Mouse (Mus musculus): ENCODE data around the gene Mafg. TPM values are rescaled to one million over a fixed set of nuclear protein-coding genes. Genes with fewer than 3 reads are reported as not detected.

The Mafg gene
- polyA plus RNA-seq (2012; rRNA removed): 69.7 and 75.8 TPM in 2 replicates

DNA sequence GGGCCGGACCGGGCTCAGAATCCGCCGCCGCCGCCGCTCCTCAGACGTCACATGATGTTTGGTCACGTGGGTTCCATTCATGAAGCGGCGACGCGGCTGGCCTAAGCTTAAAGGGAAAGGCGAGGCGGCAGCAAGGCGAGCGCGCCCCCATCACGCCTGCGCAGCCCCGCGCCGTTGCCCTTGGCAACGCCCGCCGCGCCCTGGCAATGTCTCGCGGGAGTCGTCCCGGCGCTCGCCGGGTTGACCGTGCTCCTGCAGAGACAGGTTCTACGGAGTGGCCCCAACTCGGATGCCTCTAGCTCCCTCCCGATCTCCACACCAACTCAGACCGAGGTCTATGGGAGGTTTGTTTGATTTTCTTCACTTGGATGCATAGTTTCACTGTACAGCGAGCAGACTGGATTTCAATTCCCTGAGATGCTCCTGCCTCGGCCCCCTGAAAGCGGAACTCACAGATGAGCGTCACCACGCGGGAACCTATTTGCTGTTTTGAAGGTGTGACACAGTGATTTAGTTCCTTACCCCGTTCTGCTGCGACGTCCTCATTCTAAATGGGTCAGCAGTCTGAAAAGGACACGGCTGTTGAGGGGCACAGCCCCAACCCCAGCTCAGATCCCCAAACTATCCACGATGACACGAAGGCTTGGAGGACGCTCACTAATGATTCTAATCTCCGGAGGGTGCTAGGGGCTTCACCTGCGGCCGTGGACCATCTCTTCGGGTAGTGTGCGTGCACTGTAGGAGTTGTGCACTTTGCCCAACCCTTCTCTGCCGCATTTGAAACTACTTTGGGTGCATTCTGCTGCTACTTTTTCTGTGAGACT is at the start of gene Mafg:
Mafg (minus strand) TSS at position 81 of the 824 bp plus-strand sequence.

DNA sequence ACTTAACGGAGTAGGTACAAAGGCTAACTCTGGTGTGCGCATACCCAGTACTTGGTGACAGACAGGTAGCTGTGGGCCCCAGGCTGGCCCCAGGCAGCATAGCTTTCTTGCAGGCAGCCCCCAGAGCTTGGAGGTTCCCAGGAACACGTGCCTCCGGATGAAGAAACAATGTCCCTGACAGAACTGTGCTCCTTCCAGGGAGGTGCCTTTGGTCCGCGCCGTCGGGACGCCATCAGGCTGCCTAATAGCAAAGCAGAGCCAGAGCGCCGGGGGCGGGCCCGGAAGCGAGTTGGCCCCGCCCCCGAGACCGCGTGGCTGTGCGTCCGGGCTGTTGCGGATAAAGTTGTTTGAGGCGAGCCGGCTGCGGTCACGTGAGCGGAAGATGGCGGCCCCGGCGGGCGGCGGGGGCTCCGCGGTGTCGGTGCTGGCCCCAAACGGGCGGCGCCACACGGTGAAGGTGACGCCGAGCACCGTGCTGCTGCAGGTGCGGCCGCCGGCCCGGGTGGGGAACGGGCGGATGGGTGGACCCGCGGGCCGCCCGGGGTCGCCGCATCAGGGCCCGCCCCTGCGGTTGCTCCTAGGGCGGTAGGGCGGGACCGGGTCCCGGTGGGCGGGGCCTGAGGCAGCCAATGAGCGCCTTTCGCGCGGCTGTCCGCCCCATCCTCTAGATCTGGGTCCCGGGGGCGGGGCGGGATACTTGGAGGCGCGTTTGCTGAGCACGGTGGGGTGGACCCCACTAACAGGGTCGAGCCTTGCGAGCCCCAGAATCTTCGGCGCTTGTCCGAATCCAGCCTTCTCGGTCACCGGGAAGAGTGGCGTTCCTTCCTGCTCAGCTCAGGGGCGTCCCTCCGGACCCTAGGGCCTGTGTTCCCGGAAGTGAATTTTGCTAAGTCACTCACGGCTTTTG is 39.5 kb upstream of the Mafg start, which contains the start of gene Aspscr1:
Aspscr1 (plus strand) TSS at position 287 of the 907 bp plus-strand sequence.

DNA sequence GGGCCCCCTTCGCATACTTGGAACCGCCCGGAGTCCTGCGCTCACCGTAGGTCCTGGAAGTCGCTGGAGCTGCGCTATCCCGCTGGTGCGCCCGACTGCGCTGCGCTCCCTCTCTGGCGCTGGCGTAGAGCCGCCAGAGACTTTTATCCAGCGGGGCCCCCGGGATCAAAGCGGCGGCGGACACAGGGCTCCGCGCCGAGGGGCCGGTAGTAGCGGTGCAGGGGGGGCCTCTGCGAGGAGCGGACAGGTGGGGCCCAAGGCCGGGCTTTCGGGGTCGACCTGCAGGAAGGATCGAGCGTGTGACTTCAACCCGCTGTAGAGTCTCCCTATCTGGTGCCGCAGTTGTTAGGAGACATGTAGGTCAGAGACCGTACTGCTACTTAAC is 27.7 kb upstream of the Mafg start, which contains the start of gene Notum:
Notum (minus strand) TSS at position 100 of the 385 bp plus-strand sequence.

DNA sequence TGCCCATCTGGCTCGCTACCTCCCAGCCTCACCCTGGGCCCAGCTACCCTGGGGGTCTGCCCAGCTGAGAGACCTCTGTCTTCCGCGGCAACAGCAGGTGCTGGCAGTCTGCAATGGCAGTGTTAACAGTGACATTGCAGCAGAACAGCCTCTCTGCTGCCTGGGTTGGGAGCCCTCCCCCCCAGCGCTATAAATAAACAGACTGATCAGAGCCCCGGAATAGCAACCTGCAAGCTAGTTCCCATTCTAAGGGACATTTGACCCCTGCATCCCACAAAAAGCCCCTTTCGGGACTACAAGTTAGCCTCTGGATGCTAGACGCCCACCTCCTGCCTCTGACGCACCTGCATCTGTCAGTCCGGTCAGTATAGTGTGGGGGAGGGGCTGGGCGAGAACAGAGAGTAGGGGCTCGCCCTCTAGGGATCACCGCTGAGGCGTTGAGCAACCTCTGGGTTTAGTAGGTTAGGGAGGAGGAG is 14.6 kb upstream of the Mafg start, which contains the start of gene Myadml2:
Myadml2 (minus strand) TSS at position 158 of the 476 bp plus-strand sequence.

DNA sequence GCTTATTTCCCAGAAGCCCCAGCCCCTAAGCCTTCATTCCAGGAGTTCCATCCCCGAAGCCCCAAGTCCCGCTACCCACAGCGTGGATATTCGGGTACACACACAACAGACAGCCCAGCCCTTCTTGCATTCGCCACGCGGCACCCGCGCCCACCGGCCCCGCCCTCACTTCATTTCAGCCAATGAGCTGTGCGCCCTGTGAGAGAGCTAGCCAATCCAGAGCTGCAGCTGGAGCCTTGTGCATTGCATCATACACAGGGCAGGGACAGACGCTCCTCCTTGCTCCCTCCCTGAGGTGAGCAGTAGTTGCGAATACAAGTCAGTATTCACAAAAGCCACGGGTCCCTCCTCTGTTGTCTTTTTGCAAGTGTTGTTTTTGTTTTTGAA is 10.2 kb upstream of the Mafg start, which contains the start of gene Pycr1:
Pycr1 (minus strand) TSS at position 169 of the 387 bp plus-strand sequence.

DNA sequence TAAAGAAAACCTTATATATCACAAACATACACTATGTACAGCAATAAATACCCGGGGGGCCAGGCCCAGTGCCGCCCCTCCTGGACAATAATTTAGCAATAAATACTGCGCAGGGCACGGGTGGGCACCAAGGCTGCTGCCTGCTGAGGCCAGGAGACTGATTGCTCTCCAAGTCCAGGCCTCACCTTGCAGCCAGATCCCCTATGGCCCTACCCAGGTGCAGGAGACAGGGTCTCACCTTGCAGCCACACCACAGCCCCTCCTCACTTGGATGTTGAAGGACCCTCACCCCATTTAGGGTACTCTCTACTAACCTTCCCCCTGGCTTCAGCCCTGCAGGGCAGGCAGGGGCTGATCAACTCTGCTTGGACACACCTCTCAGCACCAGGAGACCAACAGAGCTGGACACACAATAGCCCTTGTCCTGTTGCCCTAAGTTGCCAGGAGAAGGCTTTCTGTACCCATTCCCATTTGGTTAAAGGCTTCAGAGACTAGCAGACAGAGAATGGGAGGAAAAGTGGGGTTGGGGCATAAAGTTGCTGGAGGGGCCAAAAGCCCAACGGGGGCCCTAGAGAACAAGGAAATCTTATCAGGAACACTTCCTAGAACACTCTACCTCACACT is 8.1 kb downstream of the Mafg start, which contains the start of gene Sirt7:
Sirt7 (minus strand) TSS at position 89 of the 624 bp plus-strand sequence.

DNA sequence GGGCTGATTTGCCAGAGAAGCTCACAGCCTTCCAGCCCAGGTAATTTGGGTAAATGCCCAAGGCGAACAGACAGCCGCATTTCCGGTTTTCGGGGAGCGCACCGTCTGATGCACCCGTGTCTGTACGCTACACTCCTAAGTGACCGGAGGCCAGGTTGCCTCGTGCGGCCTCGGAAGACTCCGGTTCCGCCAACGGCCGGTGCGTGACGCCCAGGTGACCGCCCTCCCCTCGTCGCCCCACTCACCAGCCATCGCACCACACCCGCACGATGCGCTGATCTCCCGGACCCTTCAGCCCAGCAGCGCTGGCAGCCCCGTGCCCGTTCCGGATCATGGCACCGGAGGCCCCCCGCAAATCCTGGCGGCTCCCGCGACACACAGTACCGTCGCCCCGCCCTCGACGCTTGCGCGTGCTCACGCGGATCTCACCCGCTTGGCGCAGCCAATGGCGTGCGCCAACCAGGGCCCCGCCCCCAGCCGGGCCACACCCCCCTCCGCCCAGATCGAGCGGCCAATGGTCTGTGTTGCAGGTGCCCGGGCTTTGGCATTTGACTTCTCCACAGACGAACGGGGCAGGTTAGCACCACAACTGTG is 15.8 kb downstream of the Mafg start, which contains the start of gene Pcyt2:
Pcyt2 (minus strand) TSS at position 418 of the 594 bp plus-strand sequence.

DNA sequence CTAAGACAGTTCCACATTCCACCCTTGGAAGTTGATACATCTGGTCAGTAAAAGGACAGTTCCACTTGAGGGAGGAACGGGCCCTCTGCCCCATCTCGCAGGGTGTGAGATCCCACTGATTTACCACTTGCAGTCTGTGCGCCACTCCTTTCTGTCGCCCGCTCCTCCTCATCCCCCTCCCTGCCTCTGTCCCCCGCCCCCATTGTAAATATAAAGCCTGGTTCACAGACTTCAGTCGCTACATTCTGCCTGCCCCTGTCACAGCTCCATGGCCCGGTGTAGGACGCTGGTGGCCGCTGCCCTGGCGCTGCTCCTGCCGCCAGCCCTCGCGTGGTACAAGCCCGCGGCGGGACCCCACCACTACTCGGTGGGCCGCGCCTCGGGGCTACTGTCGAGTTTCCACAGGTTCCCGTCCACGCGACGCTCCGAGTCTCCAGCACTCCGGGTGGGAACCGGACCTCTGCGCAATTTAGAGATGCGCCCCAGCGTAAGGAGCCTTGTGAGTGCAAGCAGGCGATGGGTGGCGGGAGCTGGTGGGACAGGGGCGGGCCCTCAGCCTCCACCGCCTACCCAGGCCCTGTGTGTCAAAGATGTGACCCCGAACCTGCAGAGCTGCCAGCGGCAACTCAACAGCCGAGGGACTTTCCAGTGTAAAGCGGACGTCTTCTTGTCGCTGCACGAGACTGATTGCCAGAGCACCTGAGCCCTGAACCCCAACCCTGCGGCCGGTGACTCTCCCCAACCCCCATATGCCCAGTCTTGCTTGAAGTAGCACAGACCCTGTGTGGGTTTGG is 25.0 kb downstream of the Mafg start, which contains the start of gene Npb:
Npb (plus strand) TSS at position 237 of the 794 bp plus-strand sequence.

DNA sequence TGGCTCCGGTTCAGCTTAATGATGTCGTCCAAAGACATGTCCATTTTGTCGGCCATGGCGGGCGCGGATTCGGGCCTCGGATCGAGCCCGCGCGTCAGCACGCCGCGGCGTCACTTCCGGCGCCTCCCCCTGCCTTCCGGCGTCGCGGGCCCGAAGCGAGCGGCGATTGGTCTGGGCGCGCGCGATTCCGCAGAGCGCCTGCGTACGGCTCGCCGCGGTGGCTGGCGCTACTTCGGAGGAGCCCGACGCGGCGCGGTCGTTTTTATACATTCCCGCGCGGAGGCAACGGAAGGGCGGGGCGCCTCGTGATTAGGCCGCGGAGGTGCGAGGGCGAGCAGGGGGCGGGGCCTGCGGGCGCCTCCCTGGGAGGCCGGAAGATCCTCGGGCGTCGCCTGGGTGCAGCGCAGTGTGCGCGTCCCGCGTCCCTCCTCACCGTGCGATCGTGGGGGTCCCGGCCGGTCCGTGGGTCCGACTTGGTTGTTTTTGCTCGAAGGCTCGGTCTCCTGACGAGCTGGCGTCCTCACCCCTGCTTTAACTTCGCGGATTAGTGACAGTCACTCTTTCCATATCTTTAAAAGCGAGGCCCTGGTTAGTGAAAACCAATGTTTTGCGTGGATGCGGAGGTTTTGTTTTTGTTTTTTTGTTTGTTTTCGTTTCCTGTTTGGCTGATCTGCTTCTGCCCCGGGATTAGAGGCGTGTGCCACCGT is 35.0 kb downstream of the Mafg start, which contains the start of the genes Alyref and Anapc11:
Alyref (minus strand) TSS at position 83 of the 707 bp plus-strand sequence.
Anapc11 (plus strand) TSS at position 139 of the 707 bp plus-strand sequence.

DNA sequence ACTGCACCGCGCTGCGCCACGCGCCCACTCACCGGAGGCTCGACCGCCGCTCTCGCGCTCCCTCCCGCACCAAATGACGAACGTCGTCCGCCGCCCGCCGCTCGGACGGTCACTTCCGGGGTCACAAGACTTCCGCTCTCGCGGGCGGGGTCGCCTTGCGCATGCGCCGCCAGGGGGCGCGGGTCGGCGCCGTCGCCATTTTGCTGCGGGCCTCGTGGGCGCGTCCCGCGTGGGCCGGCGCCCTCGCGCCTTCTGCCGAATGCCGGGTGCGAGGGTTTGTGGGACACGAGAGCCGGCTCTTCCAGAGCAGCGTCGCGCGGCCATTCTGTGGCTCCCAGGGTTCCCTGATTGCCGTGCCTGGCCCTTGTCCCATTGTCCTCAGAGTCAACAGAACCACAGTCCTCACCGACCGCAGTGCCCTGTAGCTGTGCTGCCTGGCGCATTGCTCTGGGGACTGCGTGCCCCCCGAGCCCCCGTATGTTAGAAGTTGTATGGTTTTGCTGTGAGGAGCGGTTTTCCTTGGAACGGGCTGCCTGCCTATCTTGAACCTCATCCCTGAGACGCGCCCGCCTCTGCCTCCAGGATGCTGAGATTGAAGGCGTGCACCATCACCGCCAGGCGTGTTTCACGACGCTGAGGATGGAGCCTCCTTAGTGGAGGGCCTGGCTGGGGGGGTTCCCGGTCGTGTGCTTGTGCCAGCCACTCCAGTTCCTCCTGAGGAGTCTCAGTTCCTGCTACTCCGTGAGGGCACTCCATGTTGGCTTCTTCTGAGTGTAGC is 51.7 kb downstream of the Mafg start, which contains the start of gene Arhgdia:
Arhgdia (minus strand) TSS at position 135 of the 778 bp plus-strand sequence.

Other genes with a start within 250 kb of the Mafg start
- 52.6 and 53.0 TPM in 2 replicates for gene Nploc4, start 195.9 kb downstream of the Mafg start, polyA plus RNA-seq (2012; rRNA removed)
- gene Tspan10, start 191.0 kb downstream of the Mafg start, polyA plus RNA-seq (2012; rRNA removed): not detected in 2 replicates
- gene Pde6g, start 180.1 kb downstream of the Mafg start, polyA plus RNA-seq (2012; rRNA removed): 0.32 and 0.56 TPM in 2 replicates
- gene Oxld1, start 175.5 kb downstream of the Mafg start, polyA plus RNA-seq (2012; rRNA removed): 8.6 and 10.0 TPM in 2 replicates
- gene Ccdc137, start 175.5 kb downstream of the Mafg start, polyA plus RNA-seq (2012; rRNA removed): 30.3 and 32.5 TPM in 2 replicates
- 42.5 and 46.3 TPM in 2 replicates for gene Arl16, start 166.0 kb downstream of the Mafg start, polyA plus RNA-seq (2012; rRNA removed)
- gene Mrpl12, start 149.0 kb downstream of the Mafg start, polyA plus RNA-seq (2012; rRNA removed): 107 and 119 TPM in 2 replicates
- gene Slc25a10, start 141.8 kb downstream of the Mafg start, polyA plus RNA-seq (2012; rRNA removed): 33.0 and 33.5 TPM in 2 replicates
- 0.10 and 0.45 TPM in 2 replicates for gene Gcgr, start 102.9 kb downstream of the Mafg start, polyA plus RNA-seq (2012; rRNA removed)
- 192 and 196 TPM in 2 replicates for gene Mcrip1, start 83.9 kb downstream of the Mafg start, polyA plus RNA-seq (2012; rRNA removed)
- 1.1 TPM in 1 of 2 replicates, not detected in the other for gene Ppp1r27, start 82.5 kb downstream of the Mafg start, polyA plus RNA-seq (2012; rRNA removed)
- 153 and 156 TPM in 2 replicates for gene P4hb, start 60.3 kb downstream of the Mafg start, polyA plus RNA-seq (2012; rRNA removed)
- 443 and 473 TPM in 2 replicates for gene Arhgdia, start 52.0 kb downstream of the Mafg start, polyA plus RNA-seq (2012; rRNA removed)
- 83.1 and 83.5 TPM in 2 replicates for gene Alyref, start 35.2 kb downstream of the Mafg start, polyA plus RNA-seq (2012; rRNA removed)
- gene Anapc11, start 35.2 kb downstream of the Mafg start, polyA plus RNA-seq (2012; rRNA removed): 185 and 196 TPM in 2 replicates
- 0.22 and 0.57 TPM in 2 replicates for gene Npb, start 25.1 kb downstream of the Mafg start, polyA plus RNA-seq (2012; rRNA removed)
- 286 and 294 TPM in 2 replicates for gene Pcyt2, start 15.7 kb downstream of the Mafg start, polyA plus RNA-seq (2012; rRNA removed)
- 67.4 and 67.5 TPM in 2 replicates for gene Sirt7, start 8.4 kb downstream of the Mafg start, polyA plus RNA-seq (2012; rRNA removed)
- 19.2 and 19.8 TPM in 2 replicates for gene Pycr1, start 10.2 kb upstream of the Mafg start, polyA plus RNA-seq (2012; rRNA removed)
- gene Myadml2, start 14.6 kb upstream of the Mafg start, polyA plus RNA-seq (2012; rRNA removed): 0.63 and 0.74 TPM in 2 replicates
- 7.3 and 7.5 TPM in 2 replicates for gene Notum, start 27.6 kb upstream of the Mafg start, polyA plus RNA-seq (2012; rRNA removed)
- gene Aspscr1, start 39.4 kb upstream of the Mafg start, polyA plus RNA-seq (2012; rRNA removed): 70.1 and 71.8 TPM in 2 replicates
- gene Cenpx, start 80.1 kb upstream of the Mafg start, polyA plus RNA-seq (2012; rRNA removed): 56.6 and 60.2 TPM in 2 replicates
- gene Lrrc45, start 80.3 kb upstream of the Mafg start, polyA plus RNA-seq (2012; rRNA removed): 144 TPM in 2 replicates
- 858 and 954 TPM in 2 replicates for gene Rac3, start 87.9 kb upstream of the Mafg start, polyA plus RNA-seq (2012; rRNA removed)
- 6.9 and 7.2 TPM in 2 replicates for gene Dcxr, start 93.7 kb upstream of the Mafg start, polyA plus RNA-seq (2012; rRNA removed)
- gene Cbr2, start 98.5 kb upstream of the Mafg start, polyA plus RNA-seq (2012; rRNA removed): 2.5 and 4.2 TPM in 2 replicates
- 0.82 and 1.0 TPM in 2 replicates for gene Hmga1b, start 129.2 kb upstream of the Mafg start, polyA plus RNA-seq (2012; rRNA removed)
- gene Rfng, start 150.6 kb upstream of the Mafg start, polyA plus RNA-seq (2012; rRNA removed): 118 and 127 TPM in 2 replicates
- 294 and 308 TPM in 2 replicates for gene Gps1, start 150.7 kb upstream of the Mafg start, polyA plus RNA-seq (2012; rRNA removed)
- gene Dus1l, start 162.8 kb upstream of the Mafg start, polyA plus RNA-seq (2012; rRNA removed): 38.1 and 38.2 TPM in 2 replicates
- gene Fasn, start 190.9 kb upstream of the Mafg start, polyA plus RNA-seq (2012; rRNA removed): 281 and 338 TPM in 2 replicates

Measured in central nervous system, embryonic 18 days (tissue).